Mouse (Mus musculus): ENCODE data around the gene Gm20696. TPM values are rescaled to one million over a fixed set of nuclear protein-coding genes. Genes with fewer than 3 reads are reported as not detected.

Gene Gm20696
- polyA plus RNA-seq, 1 experiment, result 1.7 TPM

DNA sequence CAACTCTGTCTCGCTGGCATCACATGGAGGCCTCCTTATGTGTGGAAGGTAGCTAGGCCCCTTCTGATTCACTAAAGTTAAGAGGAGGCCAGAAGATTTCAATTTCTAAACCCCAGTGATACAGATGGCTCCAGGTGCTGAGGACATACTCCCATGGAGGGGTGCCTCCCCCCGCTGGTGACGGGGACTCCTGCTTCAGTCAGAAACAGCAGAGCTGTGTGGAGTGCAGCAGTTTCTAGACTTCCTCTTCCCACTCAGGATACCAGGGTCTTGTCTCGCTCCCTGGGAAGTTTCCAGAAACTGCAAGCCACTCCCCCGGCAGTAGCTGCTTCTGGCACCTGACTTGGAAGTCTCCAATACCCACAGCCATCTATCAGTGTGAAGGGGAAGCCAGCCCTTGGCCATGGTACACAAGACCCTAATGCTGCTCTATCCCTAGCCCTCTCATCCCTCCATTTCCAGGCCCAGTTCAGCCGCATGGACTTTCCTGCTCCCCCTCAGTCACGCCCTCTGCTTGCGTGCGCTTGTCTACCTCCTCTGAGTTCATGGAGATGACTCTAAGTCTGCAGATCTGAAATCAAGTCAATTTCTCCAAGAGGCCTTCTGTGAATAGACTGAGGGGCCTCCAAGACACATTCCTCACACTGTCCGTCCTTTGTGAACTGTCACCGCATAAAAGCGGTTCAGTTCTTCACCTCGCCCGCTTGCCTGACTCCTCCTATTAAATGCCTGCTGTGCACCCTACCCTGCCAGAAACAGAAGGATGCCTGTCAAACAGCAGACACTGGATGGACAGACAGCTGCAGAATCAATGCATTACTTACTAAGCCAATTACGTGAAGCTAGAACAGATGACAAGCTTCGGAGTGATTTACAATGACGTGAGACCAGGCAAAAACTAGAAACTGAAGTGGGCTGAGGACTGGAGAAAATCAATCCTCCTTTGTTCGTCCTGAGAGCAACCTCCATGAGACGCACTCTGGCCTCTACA, 346.9 kb downstream of the Gm20696 start:
- H3K27me3 ChIP-seq (ENCODE audit: control insufficient read depth, insufficient read depth, low read length), result no peaks in the 10 kb centered on the region
- H3K27ac ChIP-seq (ENCODE audit: insufficient read depth, low read length), result no peak overlapping the region
- TF ChIP-seq CTCF (IDR thresholded peaks at IDR 0.05; ENCODE audit: extremely low read depth, insufficient read depth, insufficient read length, insufficient replicate concordance) (no peak), POLR2A (IDR thresholded peaks at IDR 0.05; ENCODE audit: low read depth, low read length) (no peak)
- 91% methylated on average over 19 of the region's 19 CpGs for WGBS
- no peaks in the 10 kb centered on the region for H3K36me3 ChIP-seq (ENCODE audit: control insufficient read depth, insufficient read depth, low read length)
- H3K4me3 ChIP-seq (ENCODE audit: extremely low read depth, insufficient read depth, insufficient read length), result no peak overlapping the region
- H3K4me1 ChIP-seq (ENCODE audit: control insufficient read depth, insufficient read depth, insufficient read length), result peaks cover 6% of the 10 kb centered on the region; the same call in 1 of the 2 replicates
- no peak for DNase-seq (ENCODE audit: low read depth in 1 of 2, low spot score in 2 of 2)

DNA sequence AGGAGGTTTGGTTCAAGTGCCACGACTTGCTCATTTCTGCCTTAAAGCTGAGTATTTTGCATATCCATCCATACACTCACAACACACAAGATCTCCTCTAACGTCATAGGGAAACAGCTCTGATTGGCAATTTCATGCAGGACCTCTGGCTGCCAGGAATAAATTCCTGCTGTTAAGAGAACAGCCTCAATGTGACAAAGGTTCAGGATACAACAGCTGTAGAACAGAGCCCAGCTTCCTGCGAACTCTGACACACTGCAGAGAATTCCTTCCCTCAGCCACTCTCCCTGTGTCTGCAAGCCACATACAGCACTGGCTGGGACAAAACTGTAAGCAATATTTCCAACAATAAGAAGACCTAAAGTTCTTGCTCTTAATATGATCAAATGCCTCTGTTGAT, 351.9 kb downstream of the Gm20696 start:
- H3K27me3 ChIP-seq (ENCODE audit: control insufficient read depth, insufficient read depth, low read length), result no peaks in the 10 kb centered on the region
- TF ChIP-seq CTCF (IDR thresholded peaks at IDR 0.05; ENCODE audit: extremely low read depth, insufficient read depth, insufficient read length, insufficient replicate concordance) (no peak), POLR2A (IDR thresholded peaks at IDR 0.05; ENCODE audit: low read depth, low read length) (no peak)

DNA sequence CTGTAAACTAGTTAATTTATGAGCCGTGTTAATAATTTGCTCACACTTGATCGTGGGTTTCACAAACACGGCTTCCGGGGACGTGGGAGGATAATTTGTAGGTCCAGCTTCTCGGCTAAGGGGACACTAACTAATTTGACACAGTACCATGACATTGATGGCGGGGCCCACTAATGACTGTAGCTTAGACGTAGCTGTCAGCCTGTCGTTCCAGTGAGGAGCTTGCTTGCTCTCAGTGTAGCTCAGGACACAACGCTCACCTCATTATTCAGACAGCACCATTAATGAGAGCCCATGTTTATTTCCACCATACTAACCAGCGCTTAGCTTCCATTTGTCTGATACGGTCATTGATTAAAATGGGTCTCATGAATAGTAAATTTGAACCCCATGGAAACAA, 356.1 kb downstream of the Gm20696 start:
- H3K36me3 ChIP-seq (ENCODE audit: control insufficient read depth, insufficient read depth, low read length), result peaks cover 2% of the 10 kb centered on the region; the same call in 1 of the 2 replicates
- no peak overlapping the region for H3K27ac ChIP-seq (ENCODE audit: insufficient read depth, low read length)
- no peak for TF ChIP-seq POLR2A (IDR thresholded peaks at IDR 0.05; ENCODE audit: low read depth, low read length)
- no peak for TF ChIP-seq CTCF (IDR thresholded peaks at IDR 0.05; ENCODE audit: extremely low read depth, insufficient read depth, insufficient read length, insufficient replicate concordance)
- no peak for DNase-seq (ENCODE audit: low read depth in 1 of 2, low spot score in 2 of 2)
- H3K27me3 ChIP-seq (ENCODE audit: control insufficient read depth, insufficient read depth, low read length), result no peaks in the 10 kb centered on the region
- peaks cover 7% of the 10 kb centered on the region; the same call in 1 of the 2 replicates for H3K4me1 ChIP-seq (ENCODE audit: control insufficient read depth, insufficient read depth, insufficient read length)
- no peak overlapping the region for H3K4me3 ChIP-seq (ENCODE audit: extremely low read depth, insufficient read depth, insufficient read length)
- 94% methylated on average over 12 of the region's 12 CpGs for WGBS

More for the DNA sequence above, 351.9 kb downstream of the Gm20696 start:
- 84% methylated on average over 3 of the region's 3 CpGs for WGBS
- Histone ChIP-seq H3K4me3 (ENCODE audit: extremely low read depth, insufficient read depth, insufficient read length) (no peak overlapping the region), H3K36me3 (ENCODE audit: control insufficient read depth, insufficient read depth, low read length) (no peaks in the 10 kb centered on the region; the same call in 1 of the 2 replicates), H3K27ac (ENCODE audit: insufficient read depth, low read length) (no peak overlapping the region), H3K4me1 (ENCODE audit: control insufficient read depth, insufficient read depth, insufficient read length) (no peaks in the 10 kb centered on the region; the same call in 1 of the 2 replicates)
- no peak for DNase-seq (ENCODE audit: low read depth in 1 of 2, low spot score in 2 of 2)

DNA sequence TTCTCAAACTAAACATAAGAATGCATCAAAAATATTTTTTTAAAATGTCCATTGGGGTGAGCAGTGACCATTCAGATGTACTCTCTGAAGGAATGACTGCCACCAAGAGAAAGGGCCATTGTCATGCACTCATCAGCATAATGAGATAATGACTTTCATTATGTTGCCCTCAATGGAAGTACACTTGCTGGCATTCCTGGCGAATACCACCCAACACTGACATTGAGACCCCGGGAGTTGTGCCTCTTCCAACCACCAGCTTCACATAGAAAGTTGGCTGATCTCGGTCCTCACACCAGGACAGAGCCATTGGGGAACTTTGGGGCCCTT, 356.5 kb downstream of the Gm20696 start:
- TF ChIP-seq POLR2A (IDR thresholded peaks at IDR 0.05; ENCODE audit: low read depth, low read length) (no peak), CTCF (IDR thresholded peaks at IDR 0.05; ENCODE audit: extremely low read depth, insufficient read depth, insufficient read length, insufficient replicate concordance) (no peak)
- WGBS, result 94% methylated on average over 3 of the region's 3 CpGs

DNA sequence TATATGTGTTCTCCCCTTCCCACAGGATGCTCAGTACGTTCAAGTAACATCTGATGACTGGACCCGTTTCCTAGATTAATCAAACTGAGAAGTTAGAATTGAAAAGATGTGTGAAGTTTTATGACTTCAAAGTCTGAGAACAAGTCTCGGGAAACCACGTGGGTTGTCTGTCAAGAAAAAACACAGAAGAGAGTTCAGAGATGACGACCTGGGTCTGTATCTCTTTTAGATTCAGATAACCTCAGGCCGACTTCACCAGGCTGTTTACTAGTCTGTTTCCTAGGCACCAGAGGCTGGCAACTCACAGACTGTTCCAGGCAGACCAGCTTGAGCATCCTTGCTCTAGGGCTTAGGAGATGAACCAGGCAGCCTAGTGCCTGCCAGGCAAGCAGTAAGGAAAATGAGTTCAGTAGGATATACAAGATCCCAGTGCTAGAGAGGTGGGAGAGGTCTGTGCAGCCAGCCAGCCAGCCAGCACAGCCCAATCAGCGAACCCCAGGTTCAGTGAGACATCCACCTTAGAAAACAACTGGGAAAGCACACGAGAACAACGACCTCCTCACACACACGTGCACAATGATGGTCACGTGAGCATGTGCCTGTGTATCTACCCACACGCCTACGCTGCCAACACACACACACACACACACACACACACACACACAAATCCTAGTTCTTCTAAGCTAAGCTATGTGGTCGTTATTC, 357.0 kb downstream of the Gm20696 start:
- TF ChIP-seq POLR2A (IDR thresholded peaks at IDR 0.05; ENCODE audit: low read depth, low read length) (no peak), CTCF (IDR thresholded peaks at IDR 0.05; ENCODE audit: extremely low read depth, insufficient read depth, insufficient read length, insufficient replicate concordance) (no peak)
- Histone ChIP-seq H3K27me3 (ENCODE audit: control insufficient read depth, insufficient read depth, low read length) (no peaks in the 10 kb centered on the region), H3K27ac (ENCODE audit: insufficient read depth, low read length) (peak overlapping the region; percentile 39; the same call in 1 of the 2 replicates), H3K4me1 (ENCODE audit: control insufficient read depth, insufficient read depth, insufficient read length) (peaks cover 13% of the 10 kb centered on the region; the same call in 1 of the 2 replicates), H3K36me3 (ENCODE audit: control insufficient read depth, insufficient read depth, low read length) (peaks cover 2% of the 10 kb centered on the region; the same call in 1 of the 2 replicates), H3K4me3 (ENCODE audit: extremely low read depth, insufficient read depth, insufficient read length) (no peak overlapping the region)
- 75% methylated on average over 14 of the region's 14 CpGs for WGBS
- DNase-seq (ENCODE audit: low read depth in 1 of 2, low spot score in 2 of 2), result no peak

More for the DNA sequence above, 356.5 kb downstream of the Gm20696 start:
- Histone ChIP-seq H3K27me3 (ENCODE audit: control insufficient read depth, insufficient read depth, low read length) (no peaks in the 10 kb centered on the region), H3K36me3 (ENCODE audit: control insufficient read depth, insufficient read depth, low read length) (peaks cover 2% of the 10 kb centered on the region; the same call in 1 of the 2 replicates), H3K27ac (ENCODE audit: insufficient read depth, low read length) (no peak overlapping the region), H3K4me1 (ENCODE audit: control insufficient read depth, insufficient read depth, insufficient read length) (peaks cover 10% of the 10 kb centered on the region; the same call in 1 of the 2 replicates), H3K4me3 (ENCODE audit: extremely low read depth, insufficient read depth, insufficient read length) (no peak overlapping the region)
- DNase-seq (ENCODE audit: low read depth in 1 of 2, low spot score in 2 of 2), result no peak

DNA sequence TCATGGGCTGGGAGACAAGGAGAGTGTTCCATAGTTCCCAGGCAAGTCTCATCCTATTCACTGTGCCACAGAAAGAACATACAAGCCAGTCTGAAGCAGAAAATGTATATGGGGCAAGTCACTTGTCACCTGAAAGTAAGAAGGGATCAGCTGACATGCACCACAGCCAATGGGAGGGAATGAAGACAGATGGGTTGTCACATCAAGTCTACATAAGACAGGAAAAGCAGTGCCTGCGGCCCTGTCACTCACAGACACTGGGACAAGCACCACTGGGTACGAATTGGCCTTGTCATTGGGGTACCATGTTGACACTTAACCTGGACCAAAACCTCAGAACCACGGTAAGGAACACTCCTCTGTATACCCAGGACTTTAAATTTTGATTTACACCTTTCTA, 360.8 kb downstream of the Gm20696 start:
- DNase-seq (ENCODE audit: low read depth in 1 of 2, low spot score in 2 of 2), result no peak
- Histone ChIP-seq H3K27me3 (ENCODE audit: control insufficient read depth, insufficient read depth, low read length) (no peaks in the 10 kb centered on the region), H3K27ac (ENCODE audit: insufficient read depth, low read length) (peak overlapping the region; percentile 6; the same call in 1 of the 2 replicates), H3K36me3 (ENCODE audit: control insufficient read depth, insufficient read depth, low read length) (peaks cover 2% of the 10 kb centered on the region; the same call in 1 of the 2 replicates), H3K4me3 (ENCODE audit: extremely low read depth, insufficient read depth, insufficient read length) (no peak overlapping the region), H3K4me1 (ENCODE audit: control insufficient read depth, insufficient read depth, insufficient read length) (peaks cover 32% of the 10 kb centered on the region; the same call in 1 of the 2 replicates)
- no peak for TF ChIP-seq POLR2A (IDR thresholded peaks at IDR 0.05; ENCODE audit: low read depth, low read length)
- TF ChIP-seq CTCF (IDR thresholded peaks at IDR 0.05; ENCODE audit: extremely low read depth, insufficient read depth, insufficient read length, insufficient replicate concordance), result no peak
- WGBS, result 53% methylated on average over 3 of the region's 3 CpGs
